Mouse (Mus musculus) liver, postnatal 0 days (tissue): ENCODE results near the gene Mtmr3.

Source experiments
- CTCF ChIP-seq: sonication (generic); IDR thresholded peaks from 2 replicates; pipeline ENCODE4 v1.5.1; 2016; ENCODE audit warnings: antibody characterized with exemption, low read depth
- EP300 ChIP-seq: IDR thresholded peaks from 2 replicates; pipeline ENCODE4 v1.6.1; 2016; ENCODE audit warnings: antibody characterized with exemption, low read depth, mild to moderate bottlenecking

GRCm38 (mm10) chr11:4454895-4455535 lies 139.6 kb downstream of the Mtmr3 start:
- TF ChIP-seq CTCF (no peak), EP300 (no peak)
